Mouse (Mus musculus): ENCODE data around the gene Epb41l4b. TPM values are rescaled to one million over a fixed set of nuclear protein-coding genes. Genes with fewer than 3 reads are reported as not detected.
A peak's percentile ranks its signal among the peaks of the same experiment; 100 is the strongest.

Epb41l4b gene
- polyA plus RNA-seq, 1 experiment from 2014 or later, result 3.8 TPM

DNA sequence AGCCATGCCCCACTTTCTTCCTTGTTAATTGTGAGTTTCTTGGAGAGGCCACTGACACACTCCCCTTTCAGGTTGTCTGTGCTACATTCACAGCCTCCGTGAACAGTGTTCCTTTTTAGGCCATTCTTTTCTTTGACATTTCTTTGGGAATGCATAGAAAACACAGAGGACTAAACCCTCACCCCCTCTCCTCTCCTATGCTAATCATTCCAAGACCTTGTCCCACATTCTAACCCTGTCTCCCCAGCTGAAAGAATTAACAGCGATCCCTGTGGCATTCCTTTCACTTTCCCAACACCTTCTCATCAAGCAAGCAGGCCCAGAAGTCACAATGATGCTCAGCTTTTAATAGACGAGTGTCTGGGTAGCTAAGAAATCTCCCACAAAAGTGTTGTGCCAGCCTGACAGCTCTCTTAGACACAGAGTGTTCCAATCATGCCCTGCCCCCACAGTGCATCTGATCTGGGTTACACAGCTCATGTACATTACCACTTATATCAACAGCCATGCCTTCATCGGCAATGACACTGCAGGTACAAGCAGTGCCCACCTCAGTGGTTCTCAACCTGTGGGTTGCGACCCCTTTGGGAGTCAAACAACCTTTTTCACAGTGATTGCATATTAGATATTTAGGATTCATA lies 93.8 kb downstream of the Epb41l4b start:
- ATAC-seq (ENCODE audit: low FRiP score, low TSS enrichment) (0 out of 2 replicates have a peak, but pooled peaks have one; percentile 8), DNase-seq (peak; percentile 26)
- Histone ChIP-seq H3K4me1 (ENCODE audit: control insufficient read depth, insufficient read depth, low read length) (0 out of 2 replicates have a peak, but pooled peaks cover 5% of the 10 kb centered on the region), H3K9ac (replicated peaks; ENCODE audit: low read length) (no peak overlapping the region), H3K27me3 (ENCODE audit: control insufficient read depth, insufficient read depth, low read length) (no peaks in the 10 kb centered on the region), H3K4me3 (replicated peaks; ENCODE audit: low read depth, low read length) (no peak overlapping the region), H3K36me3 (ENCODE audit: control insufficient read depth, insufficient read depth, low read length) (no peaks in the 10 kb centered on the region), H3K27ac (replicated peaks; ENCODE audit: low read depth, low read length) (no peak overlapping the region), H3K4me2 (ENCODE audit: low read length) (no peak overlapping the region), H3K9me3 (ENCODE audit: control insufficient read depth, low read length) (no peaks in the 10 kb centered on the region)
- WGBS, result 35% methylated on average over 5 of the region's 5 CpGs

DNA sequence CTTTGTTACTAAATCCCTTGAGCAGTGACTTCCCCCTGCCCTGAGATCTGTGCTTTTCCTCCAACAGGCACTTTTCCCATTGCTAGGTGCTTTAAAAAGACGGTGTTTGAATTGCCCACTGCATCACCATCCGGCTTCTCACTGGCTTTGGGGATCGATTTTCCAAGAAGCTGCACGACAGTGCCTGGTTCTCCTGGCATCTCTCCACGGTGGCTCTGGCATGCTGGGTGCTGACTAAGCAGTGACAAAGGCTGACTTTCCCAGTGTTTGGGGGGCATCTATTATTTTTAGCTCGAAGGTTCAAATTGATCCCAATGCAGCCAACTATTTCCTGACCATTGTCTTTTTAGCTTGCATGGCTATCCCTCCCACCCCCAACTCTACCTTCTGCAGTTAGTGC lies 94.7 kb downstream of the Epb41l4b start:
- Histone ChIP-seq H3K27ac (replicated peaks; ENCODE audit: low read depth, low read length) (no peak overlapping the region), H3K9me3 (ENCODE audit: control insufficient read depth, low read length) (no peaks in the 10 kb centered on the region), H3K4me2 (ENCODE audit: low read length) (no peak overlapping the region), H3K4me3 (replicated peaks; ENCODE audit: low read depth, low read length) (no peak overlapping the region), H3K4me1 (ENCODE audit: control insufficient read depth, insufficient read depth, low read length) (0 out of 2 replicates have a peak, but pooled peaks cover 5% of the 10 kb centered on the region), H3K27me3 (ENCODE audit: control insufficient read depth, insufficient read depth, low read length) (no peaks in the 10 kb centered on the region), H3K9ac (replicated peaks; ENCODE audit: low read length) (no peak overlapping the region), H3K36me3 (ENCODE audit: control insufficient read depth, insufficient read depth, low read length) (no peaks in the 10 kb centered on the region)
- ATAC-seq (ENCODE audit: low FRiP score, low TSS enrichment) (no peak), DNase-seq (no peak)
- WGBS, result 59% methylated on average over 6 of the region's 6 CpGs

DNA sequence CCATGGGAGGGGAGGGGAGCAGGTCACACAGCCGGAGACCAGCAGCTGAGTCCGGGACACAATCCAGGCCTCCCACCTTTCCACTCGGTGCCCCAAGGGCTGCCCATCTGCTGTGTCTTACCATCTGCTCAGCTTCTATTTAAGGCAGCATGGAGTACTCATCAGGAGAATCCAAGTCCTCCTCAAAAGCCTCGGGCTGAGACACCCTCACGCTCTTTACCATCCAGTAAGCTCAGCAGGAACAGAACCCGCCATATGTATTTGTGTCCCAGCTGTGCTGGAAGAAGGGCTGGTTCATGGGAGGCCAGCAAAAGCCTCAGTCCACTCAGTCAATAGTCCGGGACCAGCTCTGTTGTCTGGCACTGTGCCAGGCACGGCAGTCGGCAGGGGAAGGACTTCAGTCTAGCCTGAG lies 97.1 kb downstream of the Epb41l4b start:
- Histone ChIP-seq H3K27ac (replicated peaks; ENCODE audit: low read depth, low read length) (no peak overlapping the region), H3K36me3 (ENCODE audit: control insufficient read depth, insufficient read depth, low read length) (no peaks in the 10 kb centered on the region), H3K9me3 (ENCODE audit: control insufficient read depth, low read length) (no peaks in the 10 kb centered on the region), H3K4me2 (ENCODE audit: low read length) (no peak overlapping the region), H3K4me3 (replicated peaks; ENCODE audit: low read depth, low read length) (no peak overlapping the region), H3K4me1 (ENCODE audit: control insufficient read depth, insufficient read depth, low read length) (0 out of 2 replicates have a peak, but pooled peaks cover 5% of the 10 kb centered on the region), H3K9ac (replicated peaks; ENCODE audit: low read length) (no peak overlapping the region), H3K27me3 (ENCODE audit: control insufficient read depth, insufficient read depth, low read length) (no peaks in the 10 kb centered on the region)
- WGBS, result 62% methylated on average over 9 of the region's 9 CpGs
- DNase-seq (no peak), ATAC-seq (ENCODE audit: low FRiP score, low TSS enrichment) (peak; percentile 31)

DNA sequence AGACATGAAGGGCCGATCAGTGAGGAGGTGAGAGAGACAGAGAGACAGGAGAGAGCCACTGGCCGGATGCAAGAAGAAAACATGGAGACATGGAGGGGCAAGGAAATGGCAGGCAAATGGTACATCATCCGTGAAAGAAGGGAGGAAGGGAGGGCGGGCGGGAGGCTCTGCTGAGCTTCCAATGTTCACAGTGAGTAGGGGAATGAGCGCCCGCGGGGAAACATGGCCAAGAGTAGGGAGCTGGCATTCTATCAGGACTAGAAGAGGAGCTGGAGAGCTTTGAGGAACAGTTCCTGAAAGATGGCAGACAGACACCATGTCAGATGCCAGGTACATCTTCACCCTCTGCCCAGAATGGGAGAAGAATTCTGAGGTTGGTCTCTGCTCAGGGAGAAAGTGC lies 99.6 kb downstream of the Epb41l4b start:
- H3K27ac ChIP-seq (replicated peaks; ENCODE audit: low read depth, low read length), result no peak overlapping the region
- peaks cover 12% of the 10 kb centered on the region for H3K4me1 ChIP-seq (ENCODE audit: control insufficient read depth, insufficient read depth, low read length)
- no peak overlapping the region for H3K4me3 ChIP-seq (replicated peaks; ENCODE audit: low read depth, low read length)
- ATAC-seq (ENCODE audit: low FRiP score, low TSS enrichment) (no peak), DNase-seq (no peak)
- no peaks in the 10 kb centered on the region for H3K36me3 ChIP-seq (ENCODE audit: control insufficient read depth, insufficient read depth, low read length)
- no peak overlapping the region for H3K9ac ChIP-seq (replicated peaks; ENCODE audit: low read length)
- no peaks in the 10 kb centered on the region for H3K27me3 ChIP-seq (ENCODE audit: control insufficient read depth, insufficient read depth, low read length)
- WGBS, result 93% methylated on average over 8 of the region's 8 CpGs
- no peak overlapping the region for H3K4me2 ChIP-seq (ENCODE audit: low read length)
- no peaks in the 10 kb centered on the region for H3K9me3 ChIP-seq (ENCODE audit: control insufficient read depth, low read length)

DNA sequence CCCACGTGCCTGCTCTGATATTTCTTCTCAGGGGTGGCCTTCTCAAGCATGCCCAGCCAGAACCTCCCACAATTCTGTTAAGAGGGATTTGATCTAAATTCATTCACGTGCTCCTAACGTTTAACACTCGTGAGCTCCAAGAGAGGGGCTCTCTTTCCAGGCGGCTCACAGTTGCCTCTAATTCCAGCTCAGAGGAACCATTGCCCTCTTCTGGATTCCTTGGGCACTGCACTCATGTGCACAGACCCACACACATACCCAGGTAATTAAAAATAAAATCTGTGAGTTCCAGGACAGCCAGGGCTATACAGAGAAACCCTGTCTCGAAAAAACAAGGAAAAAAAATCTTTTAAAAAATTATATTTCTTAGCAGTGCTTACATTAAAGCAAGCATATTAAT lies 101.6 kb downstream of the Epb41l4b start:
- ATAC-seq (ENCODE audit: low FRiP score, low TSS enrichment) (no peak), DNase-seq (no peak)
- no peaks in the 10 kb centered on the region for H3K36me3 ChIP-seq (ENCODE audit: control insufficient read depth, insufficient read depth, low read length)
- no peak overlapping the region for H3K4me2 ChIP-seq (ENCODE audit: low read length)
- no peaks in the 10 kb centered on the region for H3K27me3 ChIP-seq (ENCODE audit: control insufficient read depth, insufficient read depth, low read length)
- H3K4me1 ChIP-seq (ENCODE audit: control insufficient read depth, insufficient read depth, low read length), result peaks cover 13% of the 10 kb centered on the region
- H3K9ac ChIP-seq (replicated peaks; ENCODE audit: low read length), result no peak overlapping the region
- no peak overlapping the region for H3K27ac ChIP-seq (replicated peaks; ENCODE audit: low read depth, low read length)
- H3K4me3 ChIP-seq (replicated peaks; ENCODE audit: low read depth, low read length), result no peak overlapping the region
- 88% methylated on average over 6 of the region's 6 CpGs for WGBS
- no peaks in the 10 kb centered on the region for H3K9me3 ChIP-seq (ENCODE audit: control insufficient read depth, low read length)

DNA sequence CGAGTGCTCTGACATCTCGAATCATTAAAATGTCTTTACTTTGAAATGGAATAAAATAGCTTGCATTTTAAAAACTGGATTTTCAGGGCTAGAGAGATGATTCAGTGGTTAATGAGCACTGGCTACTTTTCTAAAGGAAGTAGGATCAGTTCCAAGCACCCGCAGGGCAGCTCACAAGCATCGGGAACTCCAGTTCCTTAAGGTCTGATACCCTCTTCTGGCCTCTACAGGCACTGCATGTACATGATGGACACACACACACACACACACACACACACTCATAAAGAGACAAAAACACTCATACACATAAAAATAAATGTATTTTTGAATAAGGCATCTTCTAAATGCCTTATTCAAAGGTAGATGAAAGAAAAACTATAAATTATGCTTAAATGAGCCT lies 102.0 kb downstream of the Epb41l4b start:
- H3K9me3 ChIP-seq (ENCODE audit: control insufficient read depth, low read length), result no peaks in the 10 kb centered on the region
- H3K4me1 ChIP-seq (ENCODE audit: control insufficient read depth, insufficient read depth, low read length), result peaks cover 13% of the 10 kb centered on the region
- no peak overlapping the region for H3K4me2 ChIP-seq (ENCODE audit: low read length)
- H3K27me3 ChIP-seq (ENCODE audit: control insufficient read depth, insufficient read depth, low read length), result no peaks in the 10 kb centered on the region
- ATAC-seq (ENCODE audit: low FRiP score, low TSS enrichment) (no peak), DNase-seq (no peak)
- WGBS, result 92% methylated on average over 4 of the region's 4 CpGs
- H3K36me3 ChIP-seq (ENCODE audit: control insufficient read depth, insufficient read depth, low read length), result no peaks in the 10 kb centered on the region
- no peak overlapping the region for H3K9ac ChIP-seq (replicated peaks; ENCODE audit: low read length)
- H3K27ac ChIP-seq (replicated peaks; ENCODE audit: low read depth, low read length), result no peak overlapping the region
- no peak overlapping the region for H3K4me3 ChIP-seq (replicated peaks; ENCODE audit: low read depth, low read length)

DNA sequence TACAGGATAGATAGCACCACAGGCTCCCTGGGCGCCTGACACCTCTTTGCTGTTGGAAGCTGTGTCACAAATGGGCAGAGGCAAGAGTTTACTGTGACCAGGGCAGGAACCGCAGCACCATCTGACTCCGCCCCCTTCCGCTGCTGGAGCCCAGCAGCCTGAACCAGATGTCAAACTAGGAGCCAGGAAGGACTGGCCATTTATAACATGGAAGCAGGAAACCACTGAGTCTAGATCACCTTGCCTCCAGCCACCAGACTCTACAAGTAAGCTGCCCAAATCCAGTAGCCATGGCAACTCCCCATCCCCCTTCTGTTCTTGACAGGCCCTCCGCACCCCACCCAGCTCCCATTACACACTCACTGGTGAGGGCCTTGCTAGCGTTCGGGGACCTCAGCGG lies 102.8 kb downstream of the Epb41l4b start:
- Histone ChIP-seq H3K9me3 (ENCODE audit: control insufficient read depth, low read length) (no peaks in the 10 kb centered on the region), H3K9ac (replicated peaks; ENCODE audit: low read length) (no peak overlapping the region), H3K4me2 (ENCODE audit: low read length) (no peak overlapping the region), H3K36me3 (ENCODE audit: control insufficient read depth, insufficient read depth, low read length) (no peaks in the 10 kb centered on the region), H3K4me1 (ENCODE audit: control insufficient read depth, insufficient read depth, low read length) (peaks cover 13% of the 10 kb centered on the region), H3K27ac (replicated peaks; ENCODE audit: low read depth, low read length) (no peak overlapping the region), H3K27me3 (ENCODE audit: control insufficient read depth, insufficient read depth, low read length) (no peaks in the 10 kb centered on the region), H3K4me3 (replicated peaks; ENCODE audit: low read depth, low read length) (no peak overlapping the region)
- no peak for DNase-seq
- no peak for ATAC-seq (ENCODE audit: low FRiP score, low TSS enrichment)
- WGBS, result 66% methylated on average over 8 of the region's 8 CpGs

DNA sequence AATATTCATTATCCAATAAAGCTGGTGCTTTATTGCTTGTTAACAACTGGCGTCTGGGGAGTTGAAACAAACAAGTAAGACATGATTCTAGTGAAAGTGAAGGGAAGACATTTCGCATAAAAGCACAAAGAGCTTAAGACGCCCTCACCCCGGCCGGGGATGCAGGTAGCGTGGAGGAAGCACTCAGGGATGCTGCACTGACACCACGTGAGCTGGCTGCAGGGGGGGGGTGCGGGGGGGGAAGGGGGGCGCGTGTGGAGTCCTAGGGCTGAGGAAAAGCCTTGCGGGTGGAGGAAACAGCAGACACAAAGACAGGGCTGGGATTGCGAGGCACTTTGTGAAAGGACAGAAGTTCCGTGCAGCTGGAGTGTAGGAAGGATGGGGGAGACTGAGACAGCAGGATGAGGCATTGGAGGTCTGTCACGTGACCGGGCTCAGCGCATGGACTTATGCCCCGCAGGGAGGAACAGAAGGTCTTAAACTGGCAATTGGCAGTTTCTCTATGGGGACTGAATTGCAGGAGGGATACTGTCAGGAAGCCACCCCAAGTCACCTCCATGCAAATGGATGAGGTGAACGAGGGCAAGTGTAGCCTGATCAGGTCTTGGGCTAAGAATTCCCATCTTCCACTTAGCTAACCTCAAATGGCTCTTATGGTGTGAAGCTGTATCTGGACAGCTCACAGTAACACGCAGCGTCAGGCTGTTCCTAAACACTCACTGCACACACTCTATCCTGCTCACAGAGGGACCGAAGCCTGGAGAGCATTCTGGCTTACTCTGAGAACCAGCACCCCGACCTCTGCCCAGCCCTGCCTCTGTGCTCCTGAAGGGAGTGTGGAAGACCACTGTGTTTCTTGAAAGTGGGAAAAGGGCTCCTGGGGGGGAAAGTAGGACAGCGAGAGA lies 103.9 kb downstream of the Epb41l4b start:
- peak; percentile 85 for ATAC-seq (ENCODE audit: low FRiP score, low TSS enrichment)
- Histone ChIP-seq H3K4me3 (replicated peaks; ENCODE audit: low read depth, low read length) (peak overlapping the region; percentile 28), H3K4me2 (ENCODE audit: low read length) (peak overlapping the region; percentile 64), H3K27ac (replicated peaks; ENCODE audit: low read depth, low read length) (peak overlapping the region; percentile 68), H3K27me3 (ENCODE audit: control insufficient read depth, insufficient read depth, low read length) (no peaks in the 10 kb centered on the region), H3K9ac (replicated peaks; ENCODE audit: low read length) (peak overlapping the region; percentile 49), H3K36me3 (ENCODE audit: control insufficient read depth, insufficient read depth, low read length) (no peaks in the 10 kb centered on the region), H3K4me1 (ENCODE audit: control insufficient read depth, insufficient read depth, low read length) (peaks cover 13% of the 10 kb centered on the region), H3K9me3 (ENCODE audit: control insufficient read depth, low read length) (no peaks in the 10 kb centered on the region)
- WGBS, result 7% methylated on average over 23 of the region's 23 CpGs
- peak; percentile 81 for DNase-seq
